Comparison of ENCODE assay signal across 9 mouse cellular contexts in genomic region chr10:80157141-80157929, GRCm38 (mm10). TPM values are rescaled to one million over a fixed set of nuclear protein-coding genes. Genes with fewer than 3 reads are reported as not detected.
A peak's percentile ranks its signal among the peaks of the same experiment; 100 is the strongest.
DNase-seq lines count a peak whose midpoint lies in the region; ATAC-seq and TF ChIP-seq lines count a peak whose summit lies in the region.
"Had no signal": no experiment of that assay in that cellular context is flagged by ENCODE, and none has a peak within 500 bp of the region (broad histone marks: within the 10 kb centered on the region; RNA-seq: fewer than 3 reads in every experiment).

No protein-coding gene starts in this region.

- H3K27me3 ChIP-seq in embryonic facial prominence, embryonic 14.5 days (replicated peaks; ENCODE audit: control insufficient read depth, insufficient read depth, low read length), result no peaks in the 10 kb centered on the region
- no peaks in the 10 kb centered on the region for H3K27me3 ChIP-seq in hindbrain, embryonic 15.5 days
- no peaks in the 10 kb centered on the region for H3K27me3 ChIP-seq in midbrain, postnatal 0 days (ENCODE audit: insufficient read depth, low read length)

- no peak overlapping the region; the same call in 1 of the 2 replicates for H3K4me3 ChIP-seq in layer of hippocampus, adult 2 months
- H3K4me3 ChIP-seq in embryonic facial prominence, embryonic 14.5 days (ENCODE audit: low read depth, low read length), result no peak overlapping the region
- H3K4me3 ChIP-seq in hindbrain, embryonic 15.5 days, result no peak overlapping the region
- no peak overlapping the region for H3K4me3 ChIP-seq in midbrain, postnatal 0 days (ENCODE audit: low read depth, low read length)
- H3K4me3 ChIP-seq: erythroblast, embryonic 14.5 days had no signal

- H3K36me3 ChIP-seq in embryonic facial prominence, embryonic 14.5 days (ENCODE audit: control insufficient read depth, insufficient read depth, low read length), result peaks cover 52% of the 10 kb centered on the region
- H3K36me3 ChIP-seq in hindbrain, embryonic 15.5 days, result peaks cover 46% of the 10 kb centered on the region
- peaks cover 47% of the 10 kb centered on the region for H3K36me3 ChIP-seq in midbrain, postnatal 0 days (ENCODE audit: insufficient read depth, low read length)

- ATAC-seq in embryonic facial prominence, embryonic 14.5 days (ENCODE audit: low read depth), result no peak
- no peak for ATAC-seq in hindbrain, embryonic 15.5 days (ENCODE audit: low FRiP score, low read depth)
- no peak for ATAC-seq in midbrain, postnatal 0 days (ENCODE audit: low FRiP score)
- no peak for ATAC-seq in erythroid progenitor cell, adult 5-6 weeks (replicated peaks; ENCODE audit: low FRiP score, poor library complexity, severe bottlenecking)

- H3K4me2 ChIP-seq in embryonic facial prominence, embryonic 14.5 days (ENCODE audit: low read depth, low read length), result 0 out of 2 replicates have a peak overlapping the region, but pooled peaks have one; percentile 2
- H3K4me2 ChIP-seq in hindbrain, embryonic 15.5 days, result no peak overlapping the region; the same call in 1 of the 2 replicates
- H3K4me2 ChIP-seq in midbrain, postnatal 0 days (ENCODE audit: low read depth, low read length, poor library complexity, severe bottlenecking), result no peak overlapping the region

- H3K9ac ChIP-seq in embryonic facial prominence, embryonic 14.5 days (ENCODE audit: low read depth, low read length), result peak overlapping the region; percentile 42; the same call in 1 of the 2 replicates
- peak overlapping the region; percentile 16; the same call in 1 of the 2 replicates for H3K9ac ChIP-seq in hindbrain, embryonic 15.5 days
- H3K9ac ChIP-seq in midbrain, postnatal 0 days (replicated peaks; ENCODE audit: low read length, poor library complexity, severe bottlenecking), result 0 out of 2 replicates have a peak overlapping the region, but pooled peaks have one; percentile 24

- peaks cover 51% of the 10 kb centered on the region for H3K4me1 ChIP-seq in embryonic facial prominence, embryonic 14.5 days (ENCODE audit: control insufficient read depth, insufficient read depth, low read length)
- H3K4me1 ChIP-seq in hindbrain, embryonic 15.5 days (replicated peaks), result peaks cover 87% of the 10 kb centered on the region
- peaks cover 22% of the 10 kb centered on the region for H3K4me1 ChIP-seq in midbrain, postnatal 0 days (ENCODE audit: insufficient read depth, low read length)

- TF ChIP-seq CTCF in layer of hippocampus, adult 2 months (conservative IDR thresholded peaks at IDR 0.05), result 0 out of 2 replicates have a peak, but pooled peaks have one; percentile 5
- 0 out of 2 replicates have a peak, but pooled peaks have one; percentile 3 for TF ChIP-seq CTCF in midbrain, postnatal 0 days (IDR thresholded peaks at IDR 0.05)

- peak overlapping the region; percentile 89 for H3K27ac ChIP-seq in layer of hippocampus, adult 2 months
- H3K27ac ChIP-seq in embryonic facial prominence, embryonic 14.5 days (replicated peaks; ENCODE audit: low read depth, low read length), result peak overlapping the region; percentile 87
- peak overlapping the region; percentile 78 for H3K27ac ChIP-seq in hindbrain, embryonic 15.5 days (replicated peaks)
- peak overlapping the region; percentile 72 for H3K27ac ChIP-seq in midbrain, postnatal 0 days (ENCODE audit: low read depth, low read length)

- no peaks in the 10 kb centered on the region for H3K9me3 ChIP-seq in embryonic facial prominence, embryonic 14.5 days (ENCODE audit: control insufficient read depth, low read length)
- H3K9me3 ChIP-seq in hindbrain, embryonic 15.5 days, result no peaks in the 10 kb centered on the region
- H3K9me3 ChIP-seq in midbrain, postnatal 0 days (ENCODE audit: low read length), result no peaks in the 10 kb centered on the region

- DNase-seq in layer of hippocampus, adult 2 months (ENCODE audit: low spot score in 2 of 2), result no peak
- no peak for DNase-seq in layer of hippocampus, adult 9-10 months (ENCODE audit: low spot score)
- DNase-seq in embryonic facial prominence, embryonic 14.5 days (ENCODE audit: low spot score), result no peak
- peak; percentile 42 for DNase-seq in midbrain, postnatal 0 days (ENCODE audit: low spot score)
- DNase-seq in kidney, adult 18-20 months, result no peak
- no peak for DNase-seq in urinary bladder, adult 2 months (ENCODE audit: low spot score)

- 61% methylated on average over 15 of the region's 15 CpGs for WGBS in embryonic facial prominence, embryonic 14.5 days
- 48% methylated on average over 15 of the region's 15 CpGs for whole genome bisulfite sequencing in hindbrain, embryonic 15.5 days
- 53% methylated on average over 15 of the region's 15 CpGs for WGBS in midbrain, postnatal 0 days

RNA-seq across cellular contexts. Expression of gene Cirbp, which starts 8.4 kb away (rescaled TPM):
- total RNA-seq in layer of hippocampus, adult 2 months (2021), result 100 to 1,000 TPM in 1 of 2 experiments, 10 to 100 TPM in 1; 88.3 to 103 TPM
- polyA plus RNA-seq in embryonic facial prominence, embryonic 14.5 days (2014; fragmentation: Nextera tagmentation; extraction: Ambion mirVana), result 59.7 and 88.3 TPM in 2 replicates
- 295 and 319 TPM in 2 replicates for polyA plus RNA-seq in hindbrain, embryonic 15.5 days (2015; fragmentation: Nextera tagmentation; extraction: Ambion mirVana)
- 315 and 337 TPM in 2 replicates for total RNA-seq in midbrain, postnatal 0 days (2014; rRNA removed)
- 760 and 829 TPM in 2 replicates for polyA plus RNA-seq in midbrain, postnatal 0 days (2015; fragmentation: Nextera tagmentation; extraction: Ambion mirVana)
- 10.1 and 19.7 TPM in 2 replicates for total RNA-seq in erythroid progenitor cell, adult 5-6 weeks (2015; ENCODE audit: low replicate concordance)
- total RNA-seq in erythroid progenitor cell, adult 5-6 weeks (2017; ENCODE audit: low replicate concordance), result 33.5 and 39.6 TPM in 2 replicates
- polyA plus RNA-seq in urinary bladder, adult 2 months (2012; rRNA removed), result 249 and 276 TPM in 2 replicates

RNA-seq across cellular contexts. Expression of gene Midn, which starts 9.3 kb away (rescaled TPM):
- 10 to 100 TPM; 53.1 to 54.5 TPM for total RNA-seq in layer of hippocampus, adult 2 months (2021)
- polyA plus RNA-seq in embryonic facial prominence, embryonic 14.5 days (2014; fragmentation: Nextera tagmentation; extraction: Ambion mirVana), result 34.2 and 37.0 TPM in 2 replicates
- 22.6 and 26.0 TPM in 2 replicates for polyA plus RNA-seq in hindbrain, embryonic 15.5 days (2015; fragmentation: Nextera tagmentation; extraction: Ambion mirVana)
- 114 and 143 TPM in 2 replicates for total RNA-seq in midbrain, postnatal 0 days (2014; rRNA removed)
- 16.3 and 17.2 TPM in 2 replicates for polyA plus RNA-seq in midbrain, postnatal 0 days (2015; fragmentation: Nextera tagmentation; extraction: Ambion mirVana)
- 20.1 and 23.8 TPM in 2 replicates for total RNA-seq in erythroid progenitor cell, adult 5-6 weeks (2015; ENCODE audit: low replicate concordance)
- 12.5 and 18.2 TPM in 2 replicates for total RNA-seq in erythroid progenitor cell, adult 5-6 weeks (2017; ENCODE audit: low replicate concordance)
- polyA plus RNA-seq in urinary bladder, adult 2 months (2012; rRNA removed), result 21.2 and 30.5 TPM in 2 replicates

RNA-seq across cellular contexts. Expression of gene 1600002K03Rik, which starts 15.4 kb away (rescaled TPM):
- 1 to 10 TPM; 7.0 to 7.4 TPM for total RNA-seq in layer of hippocampus, adult 2 months (2021)
- polyA plus RNA-seq in embryonic facial prominence, embryonic 14.5 days (2014; fragmentation: Nextera tagmentation; extraction: Ambion mirVana), result 11.0 and 13.1 TPM in 2 replicates
- 10.1 and 12.7 TPM in 2 replicates for polyA plus RNA-seq in hindbrain, embryonic 15.5 days (2015; fragmentation: Nextera tagmentation; extraction: Ambion mirVana)
- 2.3 and 2.8 TPM in 2 replicates for total RNA-seq in midbrain, postnatal 0 days (2014; rRNA removed)
- polyA plus RNA-seq in midbrain, postnatal 0 days (2015; fragmentation: Nextera tagmentation; extraction: Ambion mirVana), result 4.1 and 5.3 TPM in 2 replicates
- total RNA-seq in erythroid progenitor cell, adult 5-6 weeks (2015; ENCODE audit: low replicate concordance), result not detected in 2 replicates
- total RNA-seq in erythroid progenitor cell, adult 5-6 weeks (2017; ENCODE audit: low replicate concordance), result not detected in 2 replicates
- 18.4 and 21.5 TPM in 2 replicates for polyA plus RNA-seq in urinary bladder, adult 2 months (2012; rRNA removed)

RNA-seq across cellular contexts. Expression of gene Cbarp, which starts 16.7 kb away (rescaled TPM):
- total RNA-seq in layer of hippocampus, adult 2 months (2021), result 100 to 1,000 TPM; 331 to 341 TPM
- polyA plus RNA-seq in embryonic facial prominence, embryonic 14.5 days (2014; fragmentation: Nextera tagmentation; extraction: Ambion mirVana), result 7.3 and 9.0 TPM in 2 replicates
- polyA plus RNA-seq in hindbrain, embryonic 15.5 days (2015; fragmentation: Nextera tagmentation; extraction: Ambion mirVana), result 61.4 and 71.3 TPM in 2 replicates
- total RNA-seq in midbrain, postnatal 0 days (2014; rRNA removed), result 273 and 276 TPM in 2 replicates
- 120 and 121 TPM in 2 replicates for polyA plus RNA-seq in midbrain, postnatal 0 days (2015; fragmentation: Nextera tagmentation; extraction: Ambion mirVana)
- total RNA-seq in erythroid progenitor cell, adult 5-6 weeks (2015; ENCODE audit: low replicate concordance), result not detected in 2 replicates
- total RNA-seq in erythroid progenitor cell, adult 5-6 weeks (2017; ENCODE audit: low replicate concordance), result not detected in 2 replicates
- polyA plus RNA-seq in urinary bladder, adult 2 months (2012; rRNA removed), result 9.2 and 12.2 TPM in 2 replicates

RNA-seq across cellular contexts. Expression of gene Atp5d, which starts 18.9 kb away (rescaled TPM):
- 100 to 1,000 TPM; 332 to 344 TPM for total RNA-seq in layer of hippocampus, adult 2 months (2021)
- polyA plus RNA-seq in embryonic facial prominence, embryonic 14.5 days (2014; fragmentation: Nextera tagmentation; extraction: Ambion mirVana), result 474 and 475 TPM in 2 replicates
- polyA plus RNA-seq in hindbrain, embryonic 15.5 days (2015; fragmentation: Nextera tagmentation; extraction: Ambion mirVana), result 503 and 517 TPM in 2 replicates
- total RNA-seq in midbrain, postnatal 0 days (2014; rRNA removed), result 231 and 259 TPM in 2 replicates
- polyA plus RNA-seq in midbrain, postnatal 0 days (2015; fragmentation: Nextera tagmentation; extraction: Ambion mirVana), result 607 and 661 TPM in 2 replicates
- total RNA-seq in erythroid progenitor cell, adult 5-6 weeks (2015; ENCODE audit: low replicate concordance), result 89.3 and 94.8 TPM in 2 replicates
- 19.4 and 39.9 TPM in 2 replicates for total RNA-seq in erythroid progenitor cell, adult 5-6 weeks (2017; ENCODE audit: low replicate concordance)
- polyA plus RNA-seq in urinary bladder, adult 2 months (2012; rRNA removed), result 367 and 372 TPM in 2 replicates
